Mouse (Mus musculus) heart, postnatal 0 days (tissue): Measurements from ENCODE around the gene Cops4. TPM values are rescaled to one million over a fixed set of nuclear protein-coding genes. Genes with fewer than 3 reads are reported as not detected.

Source experiments
- ATAC-seq: fragments of 200-750 bp; cut with Nextera tagmentation; 2 replicates; pipeline ENCODE4 v1.8.0; 2017; ENCODE audit warnings: low read depth, moderate number of reproducible peaks, moderate library complexity; ENCODE audit not compliant: insufficient read depth
- DNase-seq: peaks from one replicate; pipeline ENCODE4 v3.0.0-alpha.2; 2016; ENCODE audit warnings: low spot score
- H3K27ac ChIP-seq: fragments of 300-500 bp; sonication (generic); 2 replicates; pipeline ENCODE4 v1.5.1; 2014; ENCODE audit warnings: low read depth, mild to moderate bottlenecking
- H3K27me3 ChIP-seq: fragments of 300-500 bp; sonication (generic); 2 replicates; pipeline ENCODE4 v1.6.1; 2014; ENCODE audit warnings: low read length, mixed read lengths; ENCODE audit not compliant: control insufficient read depth, insufficient read depth
- H3K36me3 ChIP-seq: fragments of 300-500 bp; sonication (generic); replicated peaks from 2 replicates; pipeline ENCODE4 v1.6.1; 2014; ENCODE audit warnings: low read length, mixed read lengths; ENCODE audit not compliant: control insufficient read depth, insufficient read depth
- H3K4me1 ChIP-seq: fragments of 300-500 bp; sonication (generic); 2 replicates; pipeline ENCODE4 v1.6.1; 2014; ENCODE audit warnings: antibody characterized with exemption; ENCODE audit not compliant: control insufficient read depth, insufficient read depth
- H3K4me2 ChIP-seq: fragments of 300-500 bp; sonication (generic); 2 replicates; pipeline ENCODE4 v1.6.1; 2014; ENCODE audit warnings: low read depth, mild to moderate bottlenecking, low read length, moderate library complexity
- H3K4me3 ChIP-seq: fragments of 300-500 bp; sonication (generic); 2 replicates; pipeline ENCODE4 v1.5.1; 2014; ENCODE audit warnings: low read depth, low read length
- H3K9ac ChIP-seq: fragments of 300-500 bp; sonication (generic); replicated peaks from 2 replicates; pipeline ENCODE4 v1.6.1; 2014; ENCODE audit warnings: low read depth, low read length, mixed read lengths
- H3K9me3 ChIP-seq: fragments of 300-500 bp; sonication (generic); replicated peaks from 2 replicates; pipeline ENCODE4 v1.6.1; 2016; ENCODE audit warnings: low read length; ENCODE audit not compliant: control insufficient read depth
- CTCF ChIP-seq: IDR thresholded peaks from 2 replicates; pipeline ENCODE4 v1.5.1; 2016; ENCODE audit warnings: antibody characterized with exemption, control low read depth, low read depth
- EP300 ChIP-seq: IDR thresholded peaks from 2 replicates; pipeline ENCODE4 v1.6.1; 2016; ENCODE audit warnings: antibody characterized with exemption, low read depth
- WGBS: fragments of 180-500 bp; shearing (Covaris S2); extraction: QIAGEN DNeasy Blood & Tissue Kit; methylation state at CpG from one replicate; pipeline ENCODE4 v1.1.7; 2014; 5-methylcytosine and 5-hydroxymethylcytosine counted together
- polyA plus RNA-seq: library from polyadenylated mRNA; unstranded; fragments of >200 nt; fragmentation: Nextera tagmentation; extraction: Ambion mirVana; gene quantifications from 2 replicates; pipeline ENCODE4 v1.2.1, GENCODE M21; 2015
- total RNA-seq: library from RNA; depleted of rRNA; stranded (reverse); fragments of >200 nt; gene quantifications from 2 replicates; pipeline ENCODE4 v1.2.3, GENCODE M21; 2014; ENCODE audit warnings: low replicate concordance

Cops4 gene
- total and polyA plus RNA-seq, 2 experiments from 2014 or later = 118 to 143 TPM

GRCm38 (mm10) chr5:100581622-100582434 lies 63.7 kb downstream of the Cops4 start:
- Histone ChIP-seq H3K4me1 (no peaks in the 10 kb centered on the region), H3K4me2 (no peak overlapping the region), H3K36me3 (no peaks in the 10 kb centered on the region), H3K27ac (no peak overlapping the region), H3K4me3 (no peak overlapping the region), H3K27me3 (no peaks in the 10 kb centered on the region), H3K9ac (no peak overlapping the region), H3K9me3 (no peaks in the 10 kb centered on the region)
- TF ChIP-seq EP300 (no peak), CTCF (no peak)
- no peak for ATAC-seq
- DNase-seq = no peak
- 45% methylated on average over 11 of the region's 11 CpGs for WGBS

GRCm38 (mm10) chr5:100582435-100582826 lies 64.3 kb downstream of the Cops4 start:
- H3K9me3 ChIP-seq = no peaks in the 10 kb centered on the region
- H3K9ac ChIP-seq = no peak overlapping the region
- WGBS = 86% methylated on average over 5 of the region's 5 CpGs
- no peaks in the 10 kb centered on the region for H3K36me3 ChIP-seq
- ATAC-seq (no peak), DNase-seq (no peak)
- H3K4me1 ChIP-seq = no peaks in the 10 kb centered on the region
- H3K27me3 ChIP-seq = no peaks in the 10 kb centered on the region
- H3K4me3 ChIP-seq = no peak overlapping the region
- H3K4me2 ChIP-seq = no peak overlapping the region
- TF ChIP-seq CTCF (no peak), EP300 (no peak)
- no peak overlapping the region for H3K27ac ChIP-seq

- 82% methylated on average over 7 of the region's 7 CpGs for WGBS
- Histone ChIP-seq H3K27ac (no peak overlapping the region), H3K36me3 (no peaks in the 10 kb centered on the region), H3K27me3 (no peaks in the 10 kb centered on the region), H3K9ac (no peak overlapping the region), H3K4me2 (no peak overlapping the region), H3K9me3 (no peaks in the 10 kb centered on the region), H3K4me3 (no peak overlapping the region), H3K4me1 (no peaks in the 10 kb centered on the region)
- DNase-seq (no peak), ATAC-seq (no peak)
- no peak for TF ChIP-seq CTCF
- no peak for TF ChIP-seq EP300
Observed at GRCm38 (mm10) chr5:100583066-100583465, 65.0 kb downstream of the Cops4 start.

GRCm38 (mm10) chr5:100585206-100585644 lies 67.1 kb downstream of the Cops4 start:
- no peaks in the 10 kb centered on the region for H3K27me3 ChIP-seq
- no peak overlapping the region for H3K9ac ChIP-seq
- DNase-seq = no peak
- H3K4me1 ChIP-seq = no peaks in the 10 kb centered on the region
- no peak overlapping the region for H3K27ac ChIP-seq
- no peak for ATAC-seq
- H3K4me2 ChIP-seq = no peak overlapping the region
- H3K36me3 ChIP-seq = no peaks in the 10 kb centered on the region
- H3K4me3 ChIP-seq = no peak overlapping the region
- TF ChIP-seq EP300 (no peak), CTCF (no peak)
- WGBS = 82% methylated on average over 8 of the region's 8 CpGs
- no peaks in the 10 kb centered on the region for H3K9me3 ChIP-seq

GRCm38 (mm10) chr5:100585657-100586056 lies 67.5 kb downstream of the Cops4 start:
- Histone ChIP-seq H3K36me3 (no peaks in the 10 kb centered on the region), H3K9me3 (no peaks in the 10 kb centered on the region), H3K4me2 (no peak overlapping the region), H3K4me1 (no peaks in the 10 kb centered on the region), H3K4me3 (no peak overlapping the region), H3K27me3 (no peaks in the 10 kb centered on the region), H3K27ac (no peak overlapping the region), H3K9ac (no peak overlapping the region)
- ATAC-seq = no peak
- 84% methylated on average over 3 of the region's 3 CpGs for WGBS
- no peak for DNase-seq
- TF ChIP-seq EP300 (no peak), CTCF (no peak)

GRCm38 (mm10) chr5:100587136-100587535 lies 69.0 kb downstream of the Cops4 start:
- Histone ChIP-seq H3K9me3 (no peaks in the 10 kb centered on the region), H3K27me3 (no peaks in the 10 kb centered on the region), H3K9ac (no peak overlapping the region), H3K36me3 (no peaks in the 10 kb centered on the region), H3K4me1 (no peaks in the 10 kb centered on the region), H3K4me3 (no peak overlapping the region), H3K27ac (no peak overlapping the region), H3K4me2 (no peak overlapping the region)
- no peak for TF ChIP-seq CTCF
- TF ChIP-seq EP300 = no peak
- 79% methylated on average over 7 of the region's 7 CpGs for WGBS
- DNase-seq = no peak
- no peak for ATAC-seq
